Comparison of ENCODE assay signal across 9 mouse cellular contexts in the genomic region with DNA sequence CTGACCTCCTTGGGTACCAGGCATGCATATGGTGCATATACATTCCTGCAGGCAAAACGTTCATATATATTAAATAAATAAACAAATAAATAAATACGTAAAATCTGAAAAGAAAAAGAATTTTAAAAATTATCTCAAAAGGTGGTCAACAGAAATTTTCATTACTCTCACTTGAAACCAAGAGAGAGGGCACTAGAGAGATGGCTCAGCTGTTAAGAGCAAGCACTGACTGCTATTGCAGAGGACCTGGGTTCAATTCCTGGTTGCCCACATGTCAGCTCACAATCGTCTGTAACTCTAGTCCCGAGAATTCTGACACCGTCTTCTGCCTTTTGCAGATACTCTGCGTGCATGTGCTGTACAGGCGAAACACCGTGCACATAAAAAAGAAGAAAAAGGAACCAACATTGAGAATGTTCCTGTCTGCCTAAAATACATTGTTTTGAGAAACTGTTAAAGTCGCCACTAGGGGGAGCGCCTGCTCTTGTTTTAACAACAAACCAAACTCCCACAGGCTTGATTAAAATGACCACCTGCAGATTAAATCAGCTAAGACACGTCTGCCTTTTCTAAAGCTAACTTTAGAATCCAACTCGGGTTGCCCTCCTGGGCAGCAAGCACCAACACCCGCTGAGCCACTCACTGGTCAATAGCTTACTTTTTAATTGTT. TPM values are rescaled to one million over a fixed set of nuclear protein-coding genes. Genes with fewer than 3 reads are reported as not detected.
DNase-seq lines count a peak whose midpoint lies in the region; ATAC-seq and TF ChIP-seq lines count a peak whose summit lies in the region.
"Had no signal": no experiment of that assay in that cellular context is flagged by ENCODE, and none has a peak within 500 bp of the region (broad histone marks: within the 10 kb centered on the region; RNA-seq: fewer than 3 reads in every experiment).

No protein-coding gene starts in this region.

- peaks cover 23% of the 10 kb centered on the region for H3K4me1 ChIP-seq in forebrain, embryonic 10.5 days
- H3K4me1 ChIP-seq in forebrain, embryonic 16.5 days (replicated peaks; ENCODE audit: control insufficient read depth, insufficient read depth, low read length), result peaks cover 13% of the 10 kb centered on the region
- peaks cover 12% of the 10 kb centered on the region for H3K4me1 ChIP-seq in embryonic facial prominence, embryonic 10.5 days
- peaks cover 7% of the 10 kb centered on the region; the same call in 1 of the 2 replicates for H3K4me1 ChIP-seq in midbrain, postnatal 0 days (ENCODE audit: insufficient read depth, low read length)

- no peak overlapping the region for H3K4me2 ChIP-seq in forebrain, embryonic 16.5 days (ENCODE audit: low read length)
- H3K4me2 ChIP-seq in midbrain, postnatal 0 days (ENCODE audit: low read depth, low read length, poor library complexity, severe bottlenecking), result no peak overlapping the region

- peak; percentile 90 for TF ChIP-seq CTCF in midbrain, postnatal 0 days (IDR thresholded peaks at IDR 0.05)

- no peak overlapping the region for H3K27ac ChIP-seq in forebrain, embryonic 10.5 days
- H3K27ac ChIP-seq in forebrain, embryonic 16.5 days (ENCODE audit: low read length), result no peak overlapping the region
- no peak overlapping the region for H3K27ac ChIP-seq in embryonic facial prominence, embryonic 10.5 days (replicated peaks)
- no peak overlapping the region for H3K27ac ChIP-seq in midbrain, postnatal 0 days (ENCODE audit: low read depth, low read length)

- H3K4me3 ChIP-seq in forebrain, embryonic 10.5 days, result no peak overlapping the region
- no peak overlapping the region for H3K4me3 ChIP-seq in forebrain, embryonic 16.5 days (replicated peaks; ENCODE audit: low read length)
- no peak overlapping the region for H3K4me3 ChIP-seq in embryonic facial prominence, embryonic 10.5 days
- H3K4me3 ChIP-seq in midbrain, postnatal 0 days (ENCODE audit: low read depth, low read length), result no peak overlapping the region

- intact Hi-C loops in heart, postnatal 36 days (cut with DNase I), result loop anchor here (1.0 to 5.0 kb wide), 3 partner anchors 21 to 195 kb away; a partner anchor contains a TSS

- H3K27me3 ChIP-seq in forebrain, embryonic 10.5 days (ENCODE audit: poor library complexity, severe bottlenecking), result no peaks in the 10 kb centered on the region
- no peaks in the 10 kb centered on the region for H3K27me3 ChIP-seq in forebrain, embryonic 16.5 days (replicated peaks; ENCODE audit: control insufficient read depth, insufficient read depth, low read length)
- no peaks in the 10 kb centered on the region for H3K27me3 ChIP-seq in embryonic facial prominence, embryonic 10.5 days (replicated peaks; ENCODE audit: low read depth, poor library complexity, severe bottlenecking)
- H3K27me3 ChIP-seq in midbrain, postnatal 0 days (ENCODE audit: insufficient read depth, low read length), result no peaks in the 10 kb centered on the region

- no peaks in the 10 kb centered on the region for H3K9me3 ChIP-seq in forebrain, embryonic 10.5 days
- H3K9me3 ChIP-seq in forebrain, embryonic 16.5 days (ENCODE audit: control insufficient read depth, low read length), result no peaks in the 10 kb centered on the region
- no peaks in the 10 kb centered on the region for H3K9me3 ChIP-seq in embryonic facial prominence, embryonic 10.5 days
- H3K9me3 ChIP-seq in midbrain, postnatal 0 days (ENCODE audit: low read length), result no peaks in the 10 kb centered on the region

- H3K36me3 ChIP-seq in forebrain, embryonic 10.5 days (replicated peaks), result peaks cover 3% of the 10 kb centered on the region
- no peaks in the 10 kb centered on the region for H3K36me3 ChIP-seq in forebrain, embryonic 16.5 days (ENCODE audit: control insufficient read depth, insufficient read depth)
- H3K36me3 ChIP-seq in embryonic facial prominence, embryonic 10.5 days (replicated peaks), result peaks cover 7% of the 10 kb centered on the region
- H3K36me3 ChIP-seq in midbrain, postnatal 0 days (ENCODE audit: insufficient read depth, low read length), result no peaks in the 10 kb centered on the region

- peak; percentile 69 for DNase-seq in forebrain, embryonic 10.5 days (ENCODE audit: extremely low spot score, low spot score)
- peak; percentile 92 for DNase-seq in adrenal gland, postnatal 10 days
- DNase-seq in embryonic facial prominence, embryonic 10.5 days (ENCODE audit: low spot score), result peak; percentile 77
- peak; percentile 88 to 92 for DNase-seq in heart, postnatal 36 days
- DNase-seq in left cerebral cortex, adult 9 months (ENCODE audit: low spot score in 2 of 2), result peak; percentile 37 to 93
- peak; percentile 94 for DNase-seq in midbrain, postnatal 0 days (ENCODE audit: low spot score)
- peak; percentile 82 to 93 for DNase-seq in spleen, postnatal 4 days (ENCODE audit: low spot score in 2 of 2)

- WGBS in forebrain, embryonic 10.5 days, result 14% methylated on average over 13 of the region's 13 CpGs
- 13% methylated on average over 13 of the region's 13 CpGs for WGBS in forebrain, embryonic 16.5 days
- WGBS in embryonic facial prominence, embryonic 10.5 days, result 15% methylated on average over 13 of the region's 13 CpGs
- 13% methylated on average over 13 of the region's 13 CpGs for WGBS in midbrain, postnatal 0 days

- no peak for ATAC-seq in forebrain, embryonic 16.5 days
- ATAC-seq in midbrain, postnatal 0 days (ENCODE audit: low FRiP score), result no peak

- H3K9ac ChIP-seq in forebrain, embryonic 16.5 days (replicated peaks; ENCODE audit: low read depth, low read length), result no peak overlapping the region
- no peak overlapping the region for H3K9ac ChIP-seq in midbrain, postnatal 0 days (replicated peaks; ENCODE audit: low read length, poor library complexity, severe bottlenecking)

RNA-seq across cellular contexts. Expression of a gene that starts 1.9 kb away (rescaled TPM):
- 59.4 and 63.0 TPM in 2 replicates for polyA plus RNA-seq in forebrain, embryonic 10.5 days (2016; fragmentation: Nextera tagmentation; extraction: Ambion mirVana)
- 34.0 and 36.0 TPM in 2 replicates for polyA plus RNA-seq in forebrain, embryonic 16.5 days (2015; fragmentation: Nextera tagmentation; extraction: Ambion mirVana)
- 10 to 100 TPM; 32.1 to 36.0 TPM for total RNA-seq in adrenal gland, postnatal 10 days (2021)
- 53.2 and 55.9 TPM in 2 replicates for polyA plus RNA-seq in embryonic facial prominence, embryonic 10.5 days (2016; fragmentation: Nextera tagmentation; extraction: Ambion mirVana)
- total RNA-seq in heart, postnatal 36 days (2021), result 10 to 100 TPM; 11.1 to 12.5 TPM
- 33.1 and 38.7 TPM in 2 replicates for total RNA-seq in midbrain, postnatal 0 days (2014; rRNA removed)
- 27.2 and 33.2 TPM in 2 replicates for polyA plus RNA-seq in midbrain, postnatal 0 days (2015; fragmentation: Nextera tagmentation; extraction: Ambion mirVana)

RNA-seq across cellular contexts. Expression of a gene that starts 15.7 kb away (rescaled TPM):
- not detected in 2 replicates for polyA plus RNA-seq in forebrain, embryonic 10.5 days (2016; fragmentation: Nextera tagmentation; extraction: Ambion mirVana)
- not detected in 2 replicates for polyA plus RNA-seq in forebrain, embryonic 16.5 days (2015; fragmentation: Nextera tagmentation; extraction: Ambion mirVana)
- total RNA-seq in adrenal gland, postnatal 10 days (2021), result 1 to 10 TPM; 1.5 TPM
- not detected in 2 replicates for polyA plus RNA-seq in embryonic facial prominence, embryonic 10.5 days (2016; fragmentation: Nextera tagmentation; extraction: Ambion mirVana)
- total RNA-seq in heart, postnatal 36 days (2021), result 1 to 10 TPM; 1.4 to 2.7 TPM
- total RNA-seq in midbrain, postnatal 0 days (2014; rRNA removed), result not detected in 2 replicates
- polyA plus RNA-seq in midbrain, postnatal 0 days (2015; fragmentation: Nextera tagmentation; extraction: Ambion mirVana), result not detected in 2 replicates
- polyA plus RNA-seq: C2C12 had no signal

RNA-seq across cellular contexts. Expression of a gene that starts 19.4 kb away (rescaled TPM):
- polyA plus RNA-seq in forebrain, embryonic 10.5 days (2016; fragmentation: Nextera tagmentation; extraction: Ambion mirVana), result 0.48 and 1.2 TPM in 2 replicates
- polyA plus RNA-seq in forebrain, embryonic 16.5 days (2015; fragmentation: Nextera tagmentation; extraction: Ambion mirVana), result 3.5 and 5.4 TPM in 2 replicates
- 100 to 1,000 TPM; 126 to 154 TPM for total RNA-seq in adrenal gland, postnatal 10 days (2021)
- polyA plus RNA-seq in embryonic facial prominence, embryonic 10.5 days (2016; fragmentation: Nextera tagmentation; extraction: Ambion mirVana), result 1.4 and 1.6 TPM in 2 replicates
- total RNA-seq in heart, postnatal 36 days (2021), result 100 to 1,000 TPM; 751 to 829 TPM
- total RNA-seq in midbrain, postnatal 0 days (2014; rRNA removed), result 4.2 and 4.7 TPM in 2 replicates
- polyA plus RNA-seq in midbrain, postnatal 0 days (2015; fragmentation: Nextera tagmentation; extraction: Ambion mirVana), result 5.5 and 7.1 TPM in 2 replicates

RNA-seq across cellular contexts. Expression of a gene that starts 34.2 kb away (rescaled TPM):
- polyA plus RNA-seq in forebrain, embryonic 10.5 days (2016; fragmentation: Nextera tagmentation; extraction: Ambion mirVana), result 2.6 and 3.3 TPM in 2 replicates
- polyA plus RNA-seq in forebrain, embryonic 16.5 days (2015; fragmentation: Nextera tagmentation; extraction: Ambion mirVana), result 8.7 and 10.8 TPM in 2 replicates
- 10 to 100 TPM; 26.7 to 27.0 TPM for total RNA-seq in adrenal gland, postnatal 10 days (2021)
- polyA plus RNA-seq in embryonic facial prominence, embryonic 10.5 days (2016; fragmentation: Nextera tagmentation; extraction: Ambion mirVana), result 1.9 and 3.2 TPM in 2 replicates
- 10 to 100 TPM; 12.2 to 13.3 TPM for total RNA-seq in heart, postnatal 36 days (2021)
- 23.5 and 28.7 TPM in 2 replicates for total RNA-seq in midbrain, postnatal 0 days (2014; rRNA removed)
- polyA plus RNA-seq in midbrain, postnatal 0 days (2015; fragmentation: Nextera tagmentation; extraction: Ambion mirVana), result 20.0 and 23.1 TPM in 2 replicates

RNA-seq across cellular contexts. Expression of a gene that starts 36.5 kb away (rescaled TPM):
- polyA plus RNA-seq in forebrain, embryonic 10.5 days (2016; fragmentation: Nextera tagmentation; extraction: Ambion mirVana), result 0.33 TPM in 1 of 2 replicates, not detected in the other
- 0.61 TPM in 1 of 2 replicates, not detected in the other for polyA plus RNA-seq in forebrain, embryonic 16.5 days (2015; fragmentation: Nextera tagmentation; extraction: Ambion mirVana)
- under 1 TPM; 0.57 to 0.94 TPM for total RNA-seq in adrenal gland, postnatal 10 days (2021)
- polyA plus RNA-seq in embryonic facial prominence, embryonic 10.5 days (2016; fragmentation: Nextera tagmentation; extraction: Ambion mirVana), result 0.14 TPM in 1 of 2 replicates, not detected in the other
- total RNA-seq in heart, postnatal 36 days (2021), result under 1 TPM in 1 of 2 experiments, not detected in 1; 0.28 TPM
- not detected in 2 replicates for total RNA-seq in midbrain, postnatal 0 days (2014; rRNA removed)
- 0.28 TPM in 1 of 2 replicates, not detected in the other for polyA plus RNA-seq in midbrain, postnatal 0 days (2015; fragmentation: Nextera tagmentation; extraction: Ambion mirVana)
